Mouse (Mus musculus) embryonic stem cell, embryonic (primary cell): ENCODE measurements at regions not wholly inside any gene's neighbourhood (a gene's known extent, or its start where the extent isn't known, plus 50 kb on each side); places are given as distances from the start of the nearest gene placed in this dataset.
"Not testable (repeated sequence)": the region's sequence is repeated elsewhere in the genome, so short reads cannot be mapped to it uniquely, and the experiment has no call there.

Experiments
- CTCF ChIA-PET, 4 experiments: fragments of 300-600 bp in 2 of 4; fragments of 350-600 bp in 2 of 4; sonication (Branson Sonifier 250); formaldehyde crosslinking; loops; one replicate each; lab custom pipeline; 2022; ENCODE audit warnings: inconsistent platforms in 2 of 4; lab: Charles Lee
- POLR2A ChIA-PET, 4 experiments: fragments of 300-600 bp in 2 of 4; fragments of 350-600 bp in 2 of 4; sonication (Branson Sonifier 250); formaldehyde crosslinking; loops; one replicate each; lab custom pipeline; 2022; ENCODE audit warnings: antibody characterized with exemption in 4 of 4, inconsistent platforms in 1 of 4; lab: Charles Lee

DNA sequence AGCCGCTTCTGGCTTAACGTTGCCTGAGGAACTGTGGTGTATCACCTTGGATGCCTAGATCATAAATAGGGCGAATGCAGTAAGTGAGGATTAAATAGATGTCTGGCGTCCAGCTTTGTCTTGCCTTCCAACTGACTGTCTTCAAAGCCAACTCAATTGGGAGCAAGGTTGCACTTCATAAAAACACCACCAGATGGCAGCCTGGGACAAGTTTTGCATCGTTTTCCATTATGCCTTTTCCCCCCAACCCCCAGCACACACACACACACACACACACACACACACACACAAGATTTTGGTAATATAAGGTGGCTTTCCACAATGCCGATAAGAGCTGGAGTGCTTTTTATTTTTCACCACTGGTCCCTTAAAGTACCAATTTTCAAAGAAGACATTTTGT, 209.3 kb downstream of the Mtrr start:
- CTCF ChIA-PET, result interaction anchor here in 1 of 4 experiments (0.6 kb wide), 1 partner anchor 180 kb away, joined by 6 read pairs; no protein-coding TSS in a partner anchor
- POLR2A ChIA-PET, result not testable (repeated sequence)
